Mouse (Mus musculus): Measurements from ENCODE around the gene Brap.

Gene Brap

GRCm38 (mm10) chr5:121736641-121737040, 76.3 kb downstream of the Brap start:
- POLR2A ChIA-PET: interaction anchor here in 2 of 4 experiments (0.5 to 1.5 kb wide), 4 partner anchors 8 to 525 kb away, joined by 3 to 4 read pairs (median 4); no protein-coding TSS in a partner anchor
- CTCF ChIA-PET: interaction anchor here in 1 of 4 experiments (0.5 kb wide), 1 partner anchor 210 kb away, joined by 3 read pairs; no protein-coding TSS in a partner anchor
